Mouse (Mus musculus) Muller cell, postnatal 12 days (primary cell): ENCODE measurements around the gene Stx6.
A peak's percentile ranks its signal among the peaks of the same experiment; 100 is the strongest.

Experiments used
- DNase-seq: peaks from one replicate; pipeline ENCODE4 v3.0.0-alpha.2; 2015; ENCODE audit errors: inconsistent ontology term

Gene Stx6

DNA sequence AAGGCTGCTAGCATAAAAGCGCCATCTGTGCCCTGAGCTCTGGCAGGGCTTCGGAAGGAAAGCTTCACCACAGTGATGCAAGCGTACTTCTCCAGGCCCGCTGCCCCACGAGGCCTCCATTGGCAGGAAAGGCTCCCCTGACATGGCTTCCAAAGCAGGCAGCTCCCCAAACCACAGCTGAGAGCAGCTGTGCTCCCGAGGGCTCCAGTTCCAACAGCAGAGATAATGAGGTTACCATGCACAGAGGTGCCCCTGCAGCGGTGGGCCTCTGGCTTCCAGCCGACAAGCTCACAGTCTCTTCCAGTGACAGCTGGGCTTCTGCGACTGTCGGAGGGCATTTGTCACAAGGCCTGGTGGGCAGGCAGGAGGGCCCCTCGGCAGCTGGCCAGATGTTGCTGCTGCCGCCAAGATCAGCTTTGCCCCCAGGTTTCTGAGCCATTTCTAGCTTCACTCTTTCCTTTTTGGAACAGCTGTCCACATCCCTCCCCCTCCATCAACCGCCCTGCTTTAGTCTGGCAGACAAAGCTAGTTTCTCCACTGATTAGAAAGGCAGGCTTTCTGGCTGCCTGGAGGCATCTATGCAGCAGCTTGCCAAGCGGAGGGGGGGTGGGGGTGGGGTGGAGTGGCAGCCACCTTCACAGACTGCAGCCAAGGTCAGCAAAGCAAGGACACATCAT, 75.6 kb downstream of the Stx6 start:
- peak; percentile 80 for DNase-seq

DNA sequence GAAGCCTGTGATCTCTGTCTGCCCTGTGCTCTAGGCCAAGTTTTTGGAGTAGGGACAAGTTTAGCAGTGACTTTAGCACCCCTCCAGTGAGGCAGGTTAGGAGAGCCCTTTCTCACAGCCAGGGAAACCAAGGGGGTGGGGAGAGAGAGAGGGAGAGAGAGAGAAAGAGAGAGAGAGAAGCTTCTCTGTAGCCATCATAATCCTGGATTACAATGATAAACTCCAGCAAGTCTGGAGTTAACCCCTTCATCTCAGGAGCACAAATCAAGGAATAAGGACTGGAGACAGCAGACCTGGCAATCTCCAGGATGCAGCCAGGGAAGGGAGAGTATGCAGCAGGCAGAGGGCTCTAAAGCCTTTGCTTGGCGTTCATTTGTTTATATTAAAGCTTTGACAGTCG, 77.1 kb downstream of the Stx6 start:
- DNase-seq = no peak

DNA sequence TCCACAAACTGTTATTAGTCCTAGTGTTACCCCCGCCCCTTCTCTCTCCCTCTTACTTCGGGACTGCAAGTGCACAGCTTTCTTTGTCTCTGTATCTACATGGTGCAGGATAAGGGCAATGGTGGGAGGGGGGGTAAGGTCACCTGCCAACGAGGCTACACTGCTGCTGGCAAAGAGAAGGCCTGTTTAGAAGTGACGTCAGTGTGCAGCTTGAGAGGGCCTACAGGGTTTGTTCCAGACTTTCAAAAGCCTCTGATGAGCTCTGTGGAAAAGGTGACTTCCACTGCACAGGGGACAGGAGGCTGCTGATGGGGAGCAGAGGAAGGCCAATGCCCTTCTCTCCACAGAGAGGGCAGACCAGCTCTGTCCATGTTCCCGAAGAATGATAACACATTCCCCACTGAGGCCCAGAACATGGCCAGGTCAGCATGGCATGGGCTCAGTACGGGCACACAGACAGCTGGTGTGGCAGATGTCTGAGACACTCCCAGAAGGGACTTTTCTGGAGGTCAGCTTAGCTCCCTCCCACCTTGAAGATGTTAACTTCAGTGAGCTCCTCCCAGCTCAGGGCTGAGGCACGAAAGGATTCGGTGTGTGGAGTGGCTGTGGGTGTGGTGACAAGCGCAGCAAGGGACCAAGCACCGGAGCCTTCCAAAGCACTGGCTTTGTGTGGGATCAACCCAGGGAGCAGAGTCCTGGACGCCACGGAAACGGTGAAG, 78.0 kb downstream of the Stx6 start:
- no peak for DNase-seq

DNA sequence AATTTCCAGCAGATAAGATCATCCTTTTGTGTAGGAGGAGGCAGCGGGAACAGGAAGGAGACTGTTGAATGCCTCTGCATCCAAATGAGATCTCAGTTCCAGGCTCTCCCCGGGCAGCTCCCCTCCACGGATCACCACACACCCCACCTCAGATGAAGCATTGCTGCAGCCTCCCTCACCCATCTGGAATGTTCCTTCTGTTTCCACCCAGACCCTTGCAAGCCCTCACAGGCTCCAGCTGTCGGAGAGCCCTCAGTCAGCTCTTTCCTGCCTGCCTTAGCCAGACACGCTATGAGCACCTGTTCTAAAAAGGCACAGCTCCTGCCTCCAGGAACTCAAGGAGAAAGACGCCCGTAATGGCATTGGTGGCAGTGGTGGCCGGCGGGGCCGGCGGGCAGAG, 78.9 kb downstream of the Stx6 start:
- no peak for DNase-seq

- no peak for DNase-seq
Measured at GRCm38 (mm10) chr1:155238126-155238525, 79.6 kb downstream of the Stx6 start.

DNA sequence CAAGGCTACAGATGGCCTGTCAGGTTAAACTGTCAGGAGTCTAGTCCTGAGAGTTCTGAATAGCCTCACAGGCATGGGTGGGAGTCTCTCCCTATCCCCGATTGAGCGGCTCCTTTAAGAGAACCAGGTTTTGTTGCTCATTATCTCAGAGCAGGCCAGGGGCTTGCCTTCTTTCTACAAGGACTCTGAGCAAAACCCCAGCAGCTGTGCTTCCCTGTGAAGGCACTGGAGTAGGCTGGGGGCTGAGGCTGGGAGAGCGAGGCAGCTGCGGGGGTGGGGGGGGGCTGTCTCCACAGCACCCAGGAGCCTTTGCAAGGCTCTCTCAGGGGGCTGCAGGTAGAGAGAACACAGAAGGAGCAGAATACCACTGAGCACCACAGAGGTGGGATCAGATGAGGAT, 80.7 kb downstream of the Stx6 start:
- DNase-seq = no peak

DNA sequence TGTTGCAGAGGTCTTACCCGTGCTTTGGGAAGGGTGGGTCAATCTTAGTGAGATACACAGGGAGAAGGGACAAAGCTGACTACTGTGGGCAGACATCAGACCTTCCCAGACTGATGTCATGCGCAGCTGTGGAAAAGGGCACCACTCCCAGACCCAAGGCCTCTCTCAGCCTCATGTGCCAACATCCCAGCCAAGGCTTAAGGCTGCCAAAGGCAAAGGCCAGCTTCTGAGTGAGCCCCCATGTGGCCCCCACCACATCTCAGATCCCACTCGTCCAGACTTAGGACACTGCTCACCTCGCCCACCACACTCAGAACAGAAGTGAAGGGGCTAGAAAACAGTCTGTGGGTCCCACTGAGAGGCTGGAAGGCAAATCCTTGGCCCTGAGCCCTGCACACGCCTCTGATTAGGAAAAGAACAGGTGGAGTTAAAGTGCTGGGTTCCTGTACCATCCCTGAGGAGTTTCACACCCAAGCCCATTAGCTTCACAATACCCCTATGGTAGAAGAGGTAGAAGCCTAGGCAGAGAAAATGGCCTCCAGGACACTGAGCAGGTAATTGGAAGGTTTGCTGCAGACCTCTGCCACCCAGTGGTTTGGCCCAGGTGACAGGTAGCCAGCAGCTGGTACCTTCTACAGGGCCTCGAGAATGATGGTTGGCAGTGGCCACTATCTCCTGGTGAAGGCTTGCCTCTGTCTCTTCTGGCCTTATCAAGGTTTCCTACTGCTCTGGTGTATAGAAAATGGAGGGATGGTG, 81.6 kb downstream of the Stx6 start:
- no peak for DNase-seq

DNA sequence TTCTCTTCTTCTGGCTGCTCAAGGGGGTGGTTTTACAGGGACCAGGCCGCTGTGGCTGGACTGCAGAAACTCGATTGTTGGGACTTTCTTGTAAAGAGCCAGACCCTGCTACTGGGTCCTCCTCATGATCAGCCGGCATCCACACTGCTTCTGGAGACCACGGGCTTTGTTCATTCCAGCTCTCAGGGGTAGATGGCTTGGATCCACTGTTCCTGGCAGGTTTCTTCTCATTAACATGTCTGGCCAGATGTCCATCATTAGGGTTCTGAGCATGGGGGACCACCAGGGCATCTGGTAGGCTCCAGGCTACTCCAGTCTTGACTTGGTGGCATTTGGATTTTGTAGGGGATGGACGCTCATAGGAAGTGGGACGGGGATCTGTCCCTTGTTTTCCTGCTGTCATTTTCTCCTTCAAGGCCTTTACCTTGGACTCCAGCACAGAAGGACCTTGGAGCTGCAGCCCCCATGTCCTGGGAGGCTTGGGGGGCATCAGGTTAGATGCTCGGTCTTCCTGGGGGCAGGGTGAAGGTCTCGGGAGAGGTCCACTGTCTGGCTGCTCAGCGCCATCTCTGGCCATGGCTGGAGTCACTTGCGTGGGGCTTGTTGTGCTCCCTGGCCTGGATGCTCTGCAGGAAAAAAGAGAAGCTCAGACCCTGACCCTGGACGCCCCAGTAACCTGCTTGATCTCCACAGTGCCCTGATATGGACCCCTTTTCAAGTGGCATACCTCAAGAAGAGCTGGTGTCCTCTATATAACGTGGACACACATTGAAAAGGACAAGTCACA, 83.4 kb downstream of the Stx6 start:
- DNase-seq = no peak

- no peak for DNase-seq
Measured at GRCm38 (mm10) chr1:155242488-155242745, 83.9 kb downstream of the Stx6 start.

DNA sequence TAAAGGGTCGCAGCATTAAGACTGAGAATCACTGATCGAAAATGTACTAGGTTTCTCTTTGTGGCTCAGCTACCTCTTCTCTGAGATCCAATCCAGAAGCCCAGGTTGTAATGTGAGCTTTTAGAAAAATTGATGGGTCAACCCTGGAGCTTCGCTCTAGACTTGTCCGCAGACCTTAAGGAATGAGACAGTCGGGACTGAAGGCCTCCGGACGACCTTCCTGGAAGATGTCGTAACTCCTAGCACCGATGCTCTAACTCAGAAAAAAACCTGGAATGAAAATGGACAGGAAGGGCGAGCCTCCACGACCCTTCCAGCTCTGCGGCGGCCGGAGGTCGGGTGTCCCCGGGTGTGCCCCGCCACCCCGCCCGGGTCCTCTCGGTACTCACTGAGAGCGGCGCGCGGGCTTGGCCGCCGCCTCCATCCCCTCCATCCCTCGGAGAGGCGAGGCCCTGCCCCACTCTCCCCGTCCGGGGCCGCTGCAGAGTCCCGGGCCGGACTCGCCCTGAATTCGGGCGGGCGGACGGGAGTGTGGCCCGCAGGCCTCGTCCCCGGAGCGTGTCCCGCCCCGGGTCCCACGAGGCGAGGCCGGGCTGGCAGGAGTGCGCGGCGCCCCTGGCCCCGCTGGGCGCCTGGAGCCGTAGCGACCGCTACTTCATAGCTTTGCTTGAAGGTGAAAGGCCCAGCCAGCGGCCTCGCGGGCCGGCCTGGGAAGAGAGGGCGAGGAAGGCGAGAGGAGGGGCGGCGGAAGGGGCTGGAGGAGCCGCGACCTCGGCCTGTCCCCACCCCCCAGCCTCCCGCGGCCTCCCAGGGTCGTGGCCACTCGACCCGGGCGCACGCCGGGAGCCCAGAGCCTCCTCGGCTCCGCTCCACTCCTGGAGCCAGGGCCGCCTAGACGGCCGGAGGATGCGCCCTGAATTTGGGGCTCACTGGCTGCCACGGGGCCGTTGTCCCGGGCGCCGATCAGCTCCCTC, 85.6 kb downstream of the Stx6 start, which contains the start of gene BC034090:
BC034090 (minus strand) TSS at position 648 of the 974 bp plus-strand sequence.
- peak; percentile 84 for DNase-seq

DNA sequence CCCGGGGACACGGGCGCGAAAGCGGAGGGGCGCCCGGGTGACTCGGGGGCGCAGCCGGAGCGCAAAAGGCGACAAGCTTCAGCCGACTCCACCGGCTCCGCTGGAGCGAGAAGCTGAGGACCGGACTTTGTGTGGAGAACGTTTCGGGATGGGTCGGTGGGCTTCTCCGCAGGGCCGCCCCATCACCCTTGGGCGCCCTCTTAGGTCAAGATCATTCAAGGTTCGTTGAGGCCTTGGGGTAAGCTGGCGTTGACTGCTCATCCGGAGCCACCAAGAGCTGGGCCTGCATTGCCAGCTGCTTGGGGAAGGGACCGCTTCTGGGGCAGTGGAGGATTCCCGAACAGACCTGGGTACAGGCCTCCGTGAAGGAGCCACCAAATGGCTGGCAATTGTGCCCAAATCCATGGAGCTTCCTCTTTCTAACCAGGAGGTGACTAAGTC, 86.3 kb downstream of the Stx6 start:
- peak; percentile 62 for DNase-seq

- DNase-seq = no peak
Measured at GRCm38 (mm10) chr1:155245516-155245915, 87.0 kb downstream of the Stx6 start.

- no peak for DNase-seq
Measured at GRCm38 (mm10) chr1:155247441-155247840, 88.9 kb downstream of the Stx6 start.

GRCm38 (mm10) chr1:155248041-155248440, 89.5 kb downstream of the Stx6 start:
- no peak for DNase-seq

GRCm38 (mm10) chr1:155249896-155250295, 91.4 kb downstream of the Stx6 start:
- no peak for DNase-seq

- no peak for DNase-seq
Measured at GRCm38 (mm10) chr1:155250531-155251135, 92.1 kb downstream of the Stx6 start.

- DNase-seq = no peak
Measured at GRCm38 (mm10) chr1:155251596-155251995, 93.1 kb downstream of the Stx6 start.

DNA sequence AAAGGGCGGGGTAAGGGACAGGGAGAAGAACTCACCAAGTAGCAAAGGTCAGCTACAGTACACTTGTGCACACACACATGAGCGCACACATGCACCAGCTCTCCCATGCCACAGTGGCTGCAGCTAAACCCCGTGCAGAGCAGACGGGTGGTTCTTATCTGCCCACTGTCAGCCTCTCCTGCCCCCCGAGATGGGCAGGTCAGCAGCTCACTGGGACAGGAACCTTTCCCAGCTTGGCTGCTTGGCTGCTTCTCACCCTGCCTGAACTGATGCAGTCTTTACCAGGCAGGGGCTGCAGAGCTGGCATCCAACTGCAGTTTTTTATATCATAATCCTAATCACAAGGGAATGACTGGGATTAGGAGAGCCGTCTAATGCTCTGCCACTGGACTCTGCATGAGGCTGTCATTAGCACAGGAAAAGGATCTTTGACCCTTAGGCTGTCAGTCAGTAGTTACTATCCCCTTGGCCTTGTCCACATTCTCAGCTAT, 94.2 kb downstream of the Stx6 start:
- no peak for DNase-seq

- no peak for DNase-seq
Measured at GRCm38 (mm10) chr1:155253126-155253525, 94.6 kb downstream of the Stx6 start.

GRCm38 (mm10) chr1:155254309-155254708, 95.8 kb downstream of the Stx6 start:
- DNase-seq = no peak
